Mouse (Mus musculus): ENCODE data around the gene Wtap. TPM values are rescaled to one million over a fixed set of nuclear protein-coding genes. Genes with fewer than 3 reads are reported as not detected.
A peak's percentile ranks its signal among the peaks of the same experiment; 100 is the strongest.

Gene Wtap
- total RNA-seq, 1 experiment from 2014 or later = 194 TPM

DNA sequence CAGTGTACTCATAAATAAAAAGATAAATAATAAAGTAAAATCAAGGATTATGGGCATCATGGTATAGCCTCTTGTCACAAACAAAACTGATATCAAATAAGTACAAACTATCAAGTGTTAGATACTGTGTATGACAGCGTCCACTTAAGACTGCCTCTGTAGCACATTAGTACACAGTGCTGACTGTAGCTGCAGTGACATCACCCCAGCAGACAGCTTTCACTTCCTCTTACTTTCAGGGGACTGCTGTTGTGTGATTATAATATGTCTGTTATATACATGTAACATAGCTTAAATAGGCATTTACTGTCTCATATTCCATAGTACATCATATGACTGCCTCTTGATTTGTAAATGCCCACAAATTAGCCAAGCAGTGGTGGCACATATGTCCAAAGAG, 72.9 kb downstream of the Wtap start:
- ATAC-seq (ENCODE audit: extremely low read depth, insufficient number of reproducible peaks, low FRiP score, poor library complexity, severe bottlenecking) = peak; percentile 65

Other genes with a start within 250 kb of the Wtap start
- 19.9 and 20.5 TPM in 2 replicates for gene Igf2r, start 224.5 kb downstream of the Wtap start, total RNA-seq (2017)
- gene Mas1, start 126.0 kb downstream of the Wtap start, total RNA-seq (2017) = not detected in 2 replicates
- not detected in 2 replicates for gene Mrgprh, start 118.1 kb downstream of the Wtap start, total RNA-seq (2017)
- gene Pnldc1, start 83.9 kb downstream of the Wtap start, total RNA-seq (2017) = 1.8 and 2.9 TPM in 2 replicates
- 214 and 302 TPM in 2 replicates for gene Tcp1, start 78.5 kb downstream of the Wtap start, total RNA-seq (2017)
- 44.6 and 45.9 TPM in 2 replicates for gene Mrpl18, start 77.8 kb downstream of the Wtap start, total RNA-seq (2017)
- gene Acat3, start 53.6 kb downstream of the Wtap start, total RNA-seq (2017) = 0.35 and 0.86 TPM in 2 replicates
- 7.1 and 10.4 TPM in 2 replicates for gene Acat2, start 33.4 kb downstream of the Wtap start, total RNA-seq (2017)
- 27.9 and 28.4 TPM in 2 replicates for gene Sod2, start 12.7 kb upstream of the Wtap start, total RNA-seq (2017)
- gene Gpr31b, start 58.1 kb upstream of the Wtap start, total RNA-seq (2017) = not detected in 2 replicates
- gene Tcp10b, start 66.9 kb upstream of the Wtap start, total RNA-seq (2017) = not detected in 2 replicates
- 0.61 and 1.2 TPM in 2 replicates for gene Unc93a, start 137.6 kb upstream of the Wtap start, total RNA-seq (2017)
- gene Smok2a, start 227.0 kb upstream of the Wtap start, total RNA-seq (2017) = not detected in 2 replicates
- gene Smok2b, start 236.1 kb upstream of the Wtap start, total RNA-seq (2017) = not detected in 2 replicates